Mouse (Mus musculus) intestine, postnatal 0 days (tissue): ENCODE measurements around the gene Cwc15. TPM values are rescaled to one million over a fixed set of nuclear protein-coding genes. Genes with fewer than 3 reads are reported as not detected.
A peak's percentile ranks its signal among the peaks of the same experiment; 100 is the strongest.

Experiments
- ATAC-seq: fragments of 200-750 bp; cut with Nextera tagmentation; 2 replicates; pipeline ENCODE4 v1.8.0; 2017; ENCODE audit warnings: mild to moderate bottlenecking, moderate TSS enrichment, moderate library complexity
- H3K27ac ChIP-seq: fragments of 300-500 bp; sonication (generic); 2 replicates; pipeline ENCODE4 v1.5.1; 2014; ENCODE audit warnings: mild to moderate bottlenecking, low read depth, low read length, moderate library complexity
- H3K27me3 ChIP-seq: fragments of 300-500 bp; sonication (generic); replicated peaks from 2 replicates; pipeline ENCODE4 v1.6.1; 2014; ENCODE audit warnings: low read length, mixed read lengths; ENCODE audit not compliant: control insufficient read depth, insufficient read depth
- H3K36me3 ChIP-seq: fragments of 300-500 bp; sonication (generic); 2 replicates; pipeline ENCODE4 v1.6.1; 2014; ENCODE audit warnings: mild to moderate bottlenecking, moderate library complexity; ENCODE audit not compliant: control insufficient read depth, insufficient read depth
- H3K4me1 ChIP-seq: fragments of 300-500 bp; sonication (generic); replicated peaks from 2 replicates; pipeline ENCODE4 v1.6.1; 2014; ENCODE audit warnings: antibody characterized with exemption, low read length, mixed read lengths; ENCODE audit not compliant: control insufficient read depth, insufficient read depth
- H3K4me2 ChIP-seq: fragments of 300-500 bp; sonication (generic); replicated peaks from 2 replicates; pipeline ENCODE4 v1.6.1; 2014; ENCODE audit warnings: low read depth, mild to moderate bottlenecking, moderate library complexity
- H3K4me3 ChIP-seq: fragments of 300-500 bp; sonication (generic); 2 replicates; pipeline ENCODE4 v1.5.1; 2014; ENCODE audit warnings: low read depth, low read length
- H3K9ac ChIP-seq: fragments of 300-500 bp; sonication (generic); 2 replicates; pipeline ENCODE4 v1.6.1; 2014; ENCODE audit warnings: mild to moderate bottlenecking, low read depth, low read length
- H3K9me3 ChIP-seq: fragments of 300-500 bp; sonication (generic); 2 replicates; pipeline ENCODE4 v1.6.1; 2016; ENCODE audit warnings: mixed run types; ENCODE audit not compliant: control insufficient read depth
- CTCF ChIP-seq: sonication (generic); IDR thresholded peaks from 2 replicates; pipeline ENCODE4 v1.5.1; 2016; ENCODE audit warnings: low read depth, mild to moderate bottlenecking, control low read depth, antibody characterized with exemption, moderate library complexity
- WGBS: fragments of 180-500 bp; shearing (Covaris S2); extraction: QIAGEN DNeasy Blood & Tissue Kit; methylation state at CpG from one replicate; pipeline ENCODE4 v1.1.7; 2014; 5-methylcytosine and 5-hydroxymethylcytosine counted together
- polyA plus RNA-seq: library from polyadenylated mRNA; unstranded; fragments of >200 nt; fragmentation: Nextera tagmentation; extraction: Ambion mirVana; gene quantifications from 2 replicates; pipeline ENCODE4 v1.2.1, GENCODE M21; 2015

The Cwc15 gene
- polyA plus RNA-seq, 1 experiment from 2014 or later, result 116 TPM

- WGBS, result 5% methylated on average over 4 of the region's 4 CpGs
- Histone ChIP-seq H3K4me2 (no peak overlapping the region), H3K9me3 (no peaks in the 10 kb centered on the region), H3K4me3 (no peak overlapping the region), H3K27me3 (no peaks in the 10 kb centered on the region), H3K36me3 (no peaks in the 10 kb centered on the region), H3K9ac (no peak overlapping the region), H3K4me1 (no peaks in the 10 kb centered on the region), H3K27ac (no peak overlapping the region)
- TF ChIP-seq CTCF, result peak; percentile 92
- peak; percentile 67 for ATAC-seq
Measured at GRCm38 (mm10) chr9:14523408-14524043, 23.1 kb downstream of the Cwc15 start.

GRCm38 (mm10) chr9:14530004-14530403 lies 29.6 kb downstream of the Cwc15 start:
- no peaks in the 10 kb centered on the region for H3K36me3 ChIP-seq
- no peak overlapping the region for H3K4me2 ChIP-seq
- TF ChIP-seq CTCF, result no peak
- no peaks in the 10 kb centered on the region for H3K4me1 ChIP-seq
- H3K9me3 ChIP-seq, result no peaks in the 10 kb centered on the region
- H3K27ac ChIP-seq, result no peak overlapping the region
- H3K4me3 ChIP-seq, result no peak overlapping the region
- H3K9ac ChIP-seq, result no peak overlapping the region
- WGBS, result 31% methylated on average over 5 of the region's 5 CpGs
- no peak for ATAC-seq
- no peaks in the 10 kb centered on the region for H3K27me3 ChIP-seq

- Histone ChIP-seq H3K4me3 (no peak overlapping the region), H3K9ac (no peak overlapping the region), H3K4me2 (no peak overlapping the region), H3K36me3 (no peaks in the 10 kb centered on the region), H3K27me3 (no peaks in the 10 kb centered on the region), H3K27ac (no peak overlapping the region), H3K4me1 (no peaks in the 10 kb centered on the region), H3K9me3 (no peaks in the 10 kb centered on the region)
- WGBS, result 40% methylated on average over 3 of the region's 3 CpGs
- no peak for ATAC-seq
- TF ChIP-seq CTCF, result no peak
Measured at GRCm38 (mm10) chr9:14532283-14532682, 31.9 kb downstream of the Cwc15 start.

- 90% methylated on average over 2 of the region's 2 CpGs for WGBS
- no peaks in the 10 kb centered on the region for H3K36me3 ChIP-seq
Measured at GRCm38 (mm10) chr9:14533659-14534058, 33.2 kb downstream of the Cwc15 start.

GRCm38 (mm10) chr9:14534833-14535456 lies 34.5 kb downstream of the Cwc15 start:
- no peak overlapping the region for H3K9ac ChIP-seq
- 68% methylated on average over 9 of the region's 9 CpGs for WGBS
- no peaks in the 10 kb centered on the region for H3K36me3 ChIP-seq
- no peak for ATAC-seq
- H3K4me3 ChIP-seq, result no peak overlapping the region
- TF ChIP-seq CTCF, result no peak
- no peaks in the 10 kb centered on the region for H3K4me1 ChIP-seq
- no peaks in the 10 kb centered on the region for H3K9me3 ChIP-seq
- no peaks in the 10 kb centered on the region for H3K27me3 ChIP-seq
- H3K4me2 ChIP-seq, result no peak overlapping the region
- H3K27ac ChIP-seq, result no peak overlapping the region

More at GRCm38 (mm10) chr9:14533659-14534058, 33.2 kb downstream of the Cwc15 start:
- TF ChIP-seq CTCF, result no peak
- no peak for ATAC-seq
- H3K27ac ChIP-seq, result no peak overlapping the region
- no peak overlapping the region for H3K4me3 ChIP-seq
- H3K9ac ChIP-seq, result no peak overlapping the region
- H3K4me2 ChIP-seq, result no peak overlapping the region
- no peaks in the 10 kb centered on the region for H3K9me3 ChIP-seq
- no peaks in the 10 kb centered on the region for H3K27me3 ChIP-seq
- no peaks in the 10 kb centered on the region for H3K4me1 ChIP-seq

- Histone ChIP-seq H3K4me3 (no peak overlapping the region), H3K27me3 (no peaks in the 10 kb centered on the region), H3K27ac (no peak overlapping the region), H3K9me3 (no peaks in the 10 kb centered on the region), H3K36me3 (peaks cover 20% of the 10 kb centered on the region), H3K9ac (no peak overlapping the region), H3K4me1 (no peaks in the 10 kb centered on the region), H3K4me2 (no peak overlapping the region)
- TF ChIP-seq CTCF, result no peak
- WGBS, result 65% methylated on average over 9 of the region's 9 CpGs
- ATAC-seq, result no peak
Measured at GRCm38 (mm10) chr9:14544034-14544757, 43.8 kb downstream of the Cwc15 start.
